Mouse (Mus musculus) MEL (cell line): ENCODE data around the gene St6galnac4. TPM values are rescaled to one million over a fixed set of nuclear protein-coding genes. Genes with fewer than 3 reads are reported as not detected.

Experiments
- DNase-seq: peaks from one replicate; pipeline ENCODE4 v3.0.0; 2011; ENCODE audit warnings: low read depth, low spot score
- H3K27ac ChIP-seq: 2 replicates; pipeline ENCODE4 v1.5.1; 2012; ENCODE audit warnings: low read depth, mild to moderate bottlenecking, control low read depth, low read length, moderate library complexity; ENCODE audit not compliant: control insufficient read depth
- H3K27me3 ChIP-seq, 2 experiments: fragments of 150-350 bp in 1 of 2; sonication (generic) in 1 of 2; 2 replicates each; pipeline ENCODE4 v1.6.1; 2012; ENCODE audit warnings: low read length in 2 of 2, mild to moderate bottlenecking in 2 of 2, improper control_type of control experiment in 1 of 2, moderate library complexity in 1 of 2; ENCODE audit not compliant: insufficient read depth in 2 of 2, control insufficient read depth in 1 of 2
- H3K36me3 ChIP-seq, 2 experiments: 2 replicates each; pipeline ENCODE4 v1.6.1; 2012 to 2014; ENCODE audit warnings: low read length in 2 of 2, improper control_type of control experiment in 1 of 2, inconsistent platforms in 1 of 2, mild to moderate bottlenecking in 1 of 2; ENCODE audit not compliant: insufficient read depth in 2 of 2, control insufficient read depth in 1 of 2
- H3K4me1 ChIP-seq, 2 experiments: fragments of 150-350 bp in 1 of 2; sonication (generic) in 1 of 2; 2 replicates each; pipeline ENCODE4 v1.6.1; 2012; ENCODE audit warnings: low read length in 2 of 2, improper control_type of control experiment in 1 of 2, mild to moderate bottlenecking in 1 of 2; ENCODE audit not compliant: insufficient read depth in 2 of 2, control insufficient read depth in 1 of 2
- H3K4me3 ChIP-seq, 2 experiments: fragments of 150-350 bp in 1 of 2; sonication (generic) in 1 of 2; 2 replicates each; pipeline ENCODE4 v1.5.1; 2012; ENCODE audit warnings: low read depth in 2 of 2, low read length in 2 of 2, mild to moderate bottlenecking in 2 of 2, moderate library complexity in 2 of 2, control low read depth in 1 of 2, improper control_type of control experiment in 1 of 2; ENCODE audit not compliant: control insufficient read depth in 1 of 2, insufficient read depth in 1 of 2
- H3K79me2 ChIP-seq: 2 replicates; pipeline ENCODE4 v1.6.1; 2012; ENCODE audit warnings: mild to moderate bottlenecking, low read length, moderate library complexity; ENCODE audit not compliant: control insufficient read depth, poor library complexity, insufficient read depth
- H3K9ac ChIP-seq: 2 replicates; pipeline ENCODE4 v1.6.1; 2012; ENCODE audit warnings: low read depth, mild to moderate bottlenecking, control low read depth, low read length, moderate library complexity; ENCODE audit not compliant: control insufficient read depth, poor library complexity, severe bottlenecking
- H3K9me3 ChIP-seq: fragments of 150-350 bp; sonication (generic); replicated peaks from 2 replicates; pipeline ENCODE4 v1.6.1; 2012; ENCODE audit warnings: mild to moderate bottlenecking, low read length, improper control_type of control experiment, moderate library complexity; ENCODE audit not compliant: insufficient read depth
- BHLHE40 ChIP-seq: IDR thresholded peaks from 2 replicates; pipeline ENCODE4 v1.6.1; 2012; ENCODE audit warnings: low read depth, mild to moderate bottlenecking, inconsistent platforms, low read length, improper control_type of control experiment, borderline replicate concordance
- CHD1 ChIP-seq: IDR thresholded peaks from 2 replicates; pipeline ENCODE4 v1.6.1; 2012; ENCODE audit warnings: low read depth, mild to moderate bottlenecking, inconsistent platforms, low read length, improper control_type of control experiment
- CTCF ChIP-seq, 3 experiments: IDR thresholded peaks in 2 of 3; conservative IDR thresholded peaks in 1 of 3; 2 replicates each; pipeline ENCODE4 v1.5.1; 2011 to 2012; ENCODE audit warnings: low read length in 3 of 3, low read depth in 2 of 3, mild to moderate bottlenecking in 2 of 3, improper control_type of control experiment in 1 of 3, inconsistent platforms in 1 of 3, mixed read lengths in 1 of 3, moderate library complexity in 1 of 3; ENCODE audit not compliant: control insufficient read depth in 1 of 3, insufficient read depth in 1 of 3, poor library complexity in 1 of 3, severe bottlenecking in 1 of 3
- E2F4 ChIP-seq: IDR thresholded peaks from 2 replicates; pipeline ENCODE4 v1.6.1; 2011; ENCODE audit warnings: low read depth, low read length, improper control_type of control experiment, borderline replicate concordance
- ETS1 ChIP-seq: IDR thresholded peaks from 2 replicates; pipeline ENCODE4 v1.6.1; 2012; ENCODE audit warnings: low read depth, mild to moderate bottlenecking, inconsistent platforms, low read length, improper control_type of control experiment, moderate library complexity
- GABPA ChIP-seq: IDR thresholded peaks from 2 replicates; pipeline ENCODE4 v1.6.1; 2012; ENCODE audit warnings: low read depth, mild to moderate bottlenecking, inconsistent platforms, low read length, improper control_type of control experiment, moderate library complexity
- GATA1 ChIP-seq: IDR thresholded peaks from 2 replicates; pipeline ENCODE4 v1.6.1; 2011; ENCODE audit warnings: low read depth, low read length, improper control_type of control experiment
- HCFC1 ChIP-seq: IDR thresholded peaks from 2 replicates; pipeline ENCODE4 v1.6.1; 2012; ENCODE audit warnings: low read depth, mild to moderate bottlenecking, inconsistent platforms, low read length, improper control_type of control experiment, moderate library complexity
- JUND ChIP-seq: IDR thresholded peaks from 2 replicates; pipeline ENCODE4 v1.6.1; 2011; ENCODE audit warnings: low read depth, mild to moderate bottlenecking, improper control_type of control experiment, low read length
- KAT2A ChIP-seq: conservative IDR thresholded peaks from 2 replicates; pipeline ENCODE4 v1.6.1; 2012; ENCODE audit warnings: low read depth, low read length, improper control_type of control experiment, inconsistent platforms
- MAX ChIP-seq: IDR thresholded peaks from 2 replicates; pipeline ENCODE4 v1.6.1; 2011; ENCODE audit warnings: low read length, improper control_type of control experiment
- MAZ ChIP-seq: IDR thresholded peaks from 2 replicates; pipeline ENCODE4 v1.6.1; 2012; ENCODE audit warnings: low read depth, mild to moderate bottlenecking, inconsistent platforms, low read length, improper control_type of control experiment
- MXI1 ChIP-seq: IDR thresholded peaks from 2 replicates; pipeline ENCODE4 v1.6.1; 2011; ENCODE audit warnings: mild to moderate bottlenecking, low read depth, low read length, improper control_type of control experiment
- MYB ChIP-seq: IDR thresholded peaks from 2 replicates; pipeline ENCODE4 v1.6.1; 2011; ENCODE audit warnings: mild to moderate bottlenecking, low read depth, low read length, improper control_type of control experiment
- MYC ChIP-seq: IDR thresholded peaks from 2 replicates; pipeline ENCODE4 v1.6.1; 2011; ENCODE audit warnings: low read depth, mild to moderate bottlenecking, low read length, improper control_type of control experiment, moderate library complexity
- NELFE ChIP-seq: IDR thresholded peaks from 2 replicates; pipeline ENCODE4 v1.6.1; 2011; ENCODE audit warnings: low read depth, low read length, improper control_type of control experiment
- NRF1 ChIP-seq: IDR thresholded peaks from 2 replicates; pipeline ENCODE4 v1.6.1; 2014; ENCODE audit warnings: low read depth, mild to moderate bottlenecking, inconsistent platforms, low read length, improper control_type of control experiment, moderate library complexity; ENCODE audit not compliant: poor library complexity, insufficient read depth, severe bottlenecking
- POLR2A ChIP-seq, 2 experiments: IDR thresholded peaks; 2 replicates each; pipeline ENCODE4 v1.6.1; 2011 to 2012; ENCODE audit warnings: low read length in 2 of 2, mild to moderate bottlenecking in 2 of 2, control low read depth in 1 of 2, improper control_type of control experiment in 1 of 2, low read depth in 1 of 2, moderate library complexity in 1 of 2; ENCODE audit not compliant: control insufficient read depth in 1 of 2, insufficient read depth in 1 of 2, poor library complexity in 1 of 2
- POLR2AphosphoS5 ChIP-seq: IDR thresholded peaks from 2 replicates; pipeline ENCODE4 v1.6.1; 2012; ENCODE audit warnings: low read depth, borderline replicate concordance, mild to moderate bottlenecking, inconsistent platforms, low read length, moderate library complexity, mixed read lengths
- RAD21 ChIP-seq: IDR thresholded peaks from 2 replicates; pipeline ENCODE4 v1.6.1; 2011; ENCODE audit warnings: mild to moderate bottlenecking, low read depth, low read length, improper control_type of control experiment
- RCOR1 ChIP-seq: IDR thresholded peaks from 2 replicates; pipeline ENCODE4 v1.6.1; 2012; ENCODE audit warnings: low read depth, mild to moderate bottlenecking, inconsistent platforms, low read length, improper control_type of control experiment
- SMC3 ChIP-seq: IDR thresholded peaks from 2 replicates; pipeline ENCODE4 v1.6.1; 2011; ENCODE audit warnings: low read depth, low read length, improper control_type of control experiment
- TAL1 ChIP-seq: IDR thresholded peaks from 2 replicates; pipeline ENCODE4 v1.6.1; 2012; ENCODE audit warnings: mild to moderate bottlenecking, inconsistent platforms, low read length, moderate library complexity, mixed read lengths
- TBP ChIP-seq: IDR thresholded peaks from 2 replicates; pipeline ENCODE4 v1.8.0; 2011; ENCODE audit warnings: low read depth, low read length, improper control_type of control experiment
- TCF12 ChIP-seq: IDR thresholded peaks from 2 replicates; pipeline ENCODE4 v1.6.1; 2014; ENCODE audit warnings: low read depth, mild to moderate bottlenecking, inconsistent platforms, low read length, improper control_type of control experiment, moderate library complexity
- UBTF ChIP-seq: IDR thresholded peaks from 2 replicates; pipeline ENCODE4 v1.6.1; 2012; ENCODE audit warnings: low read depth, mild to moderate bottlenecking, inconsistent platforms, low read length, improper control_type of control experiment, moderate library complexity, borderline replicate concordance; ENCODE audit not compliant: insufficient read depth
- USF2 ChIP-seq, 2 experiments: IDR thresholded peaks; 2 replicates each; pipeline ENCODE4 v1.6.1; 2011 to 2012; ENCODE audit warnings: improper control_type of control experiment in 2 of 2, low read length in 2 of 2, borderline replicate concordance in 1 of 2, inconsistent platforms in 1 of 2, low read depth in 1 of 2, mild to moderate bottlenecking in 1 of 2; ENCODE audit not compliant: insufficient read depth in 1 of 2
- ZC3H11A ChIP-seq: IDR thresholded peaks from 2 replicates; pipeline ENCODE4 v1.6.1; 2012; ENCODE audit warnings: low read depth, mild to moderate bottlenecking, inconsistent platforms, low read length, improper control_type of control experiment
- ZKSCAN1 ChIP-seq: IDR thresholded peaks from 2 replicates; pipeline ENCODE4 v1.6.1; 2012; ENCODE audit warnings: low read depth, mild to moderate bottlenecking, inconsistent platforms, low read length, improper control_type of control experiment, moderate library complexity
- ZMIZ1 ChIP-seq: IDR thresholded peaks from 2 replicates; pipeline ENCODE4 v1.6.1; 2012; ENCODE audit warnings: low read depth, mild to moderate bottlenecking, inconsistent platforms, low read length, improper control_type of control experiment, moderate library complexity
- ZNF384 ChIP-seq: IDR thresholded peaks from 2 replicates; pipeline ENCODE4 v1.6.1; 2012; ENCODE audit warnings: low read depth, mild to moderate bottlenecking, inconsistent platforms, low read length, improper control_type of control experiment
- polyA plus RNA-seq, 2 experiments: library from polyadenylated mRNA; stranded (reverse) in 1 of 2; unstranded in 1 of 2; fragments of >175 nt in 1 of 2; fragments of >200 nt in 1 of 2; gene quantifications; 2 replicates each; pipeline versions ENCODE4 v1.2.1 to v1.2.4; 2012; ENCODE audit warnings: low replicate concordance in 2 of 2, low read depth in 1 of 2; ENCODE audit not compliant: insufficient read length in 2 of 2, insufficient read depth in 1 of 2, missing spikeins in 1 of 2
- total RNA-seq: library from RNA; depleted of rRNA; stranded (reverse); fragments of 300-350 nt; gene quantifications from 2 replicates; pipeline ENCODE4 v1.2.3, GENCODE M21; 2012

St6galnac4 gene
- total and polyA plus RNA-seq, 3 experiments: 58.3 to 109 TPM; not detected in 1

DNA sequence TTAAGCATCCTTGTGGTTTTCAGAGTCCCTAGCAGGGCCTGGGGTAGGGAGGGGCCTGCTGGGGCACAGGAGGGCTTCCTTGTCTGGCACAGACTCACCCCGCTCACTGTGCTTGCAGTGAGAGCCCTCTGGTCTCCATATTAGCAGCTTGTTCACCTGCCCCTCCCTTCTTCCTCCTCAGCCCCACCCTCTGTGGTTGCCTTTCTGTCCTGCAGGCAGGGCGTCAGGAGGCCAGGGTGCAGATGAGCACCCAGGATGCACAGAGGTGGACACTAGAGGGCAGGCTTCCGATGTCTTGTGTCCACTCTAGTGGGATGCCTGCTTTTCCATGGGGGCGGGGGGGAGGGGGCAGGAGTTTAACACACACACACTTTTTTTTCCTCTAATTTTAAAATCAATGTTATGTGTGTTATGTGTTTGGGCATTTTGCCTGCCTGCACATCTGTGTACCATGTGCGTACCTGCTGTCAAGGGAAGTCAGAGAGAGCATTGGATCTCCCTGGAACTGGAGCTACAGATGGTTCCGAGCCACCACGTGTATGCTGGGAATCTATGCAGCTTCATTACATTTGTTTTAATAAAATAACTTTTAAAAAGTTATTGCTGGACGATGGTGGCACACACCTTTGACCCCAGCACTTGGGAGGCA lies 14.6 kb downstream of the St6galnac4 start:
- peaks cover 0 to 6% of the 10 kb centered on the region in 2 experiments for H3K4me1 ChIP-seq

DNA sequence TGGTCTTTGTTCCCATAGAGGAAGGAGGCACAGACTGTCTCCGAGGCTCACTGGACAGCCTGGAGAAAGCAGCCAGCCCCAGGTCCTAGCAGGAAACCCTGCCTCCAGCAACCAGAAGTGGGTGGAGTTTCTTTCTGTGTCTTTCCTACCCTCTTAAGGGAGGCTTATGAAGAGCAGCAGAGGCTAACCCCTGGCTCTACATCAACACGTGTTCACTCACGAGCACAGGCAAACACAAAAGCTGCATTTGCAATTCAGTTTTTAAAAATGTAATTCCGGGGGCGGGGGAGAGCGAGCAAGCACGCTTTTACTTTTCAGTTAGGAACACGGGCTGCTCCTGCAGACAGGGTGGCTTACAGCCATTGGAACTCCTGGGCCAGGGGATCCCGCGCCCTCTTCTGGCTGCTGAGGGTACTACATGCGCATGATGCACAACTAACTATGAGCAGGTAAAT lies 15.7 kb downstream of the St6galnac4 start:
- peaks cover 0 to 7% of the 10 kb centered on the region in 2 experiments for H3K4me1 ChIP-seq
- H3K27ac ChIP-seq: no peak overlapping the region
- DNase-seq: peak; percentile 76
- TF ChIP-seq CHD1: no peak
- TF ChIP-seq MXI1: no peak
- TF ChIP-seq TCF12: no peak
- TF ChIP-seq HCFC1: no peak
- no peak for TF ChIP-seq GABPA
- no peak for TF ChIP-seq MYC
- TF ChIP-seq ZKSCAN1: no peak
- TF ChIP-seq BHLHE40: no peak
- no peak for TF ChIP-seq MAZ
- no peak for TF ChIP-seq TAL1
- TF ChIP-seq UBTF: no peak
- TF ChIP-seq KAT2A: no peak
- no peak for TF ChIP-seq RCOR1
- 0 out of 2 replicates have a peak, but pooled peaks have one; percentile 8 for TF ChIP-seq NRF1
- TF ChIP-seq POLR2A (IDR thresholded peaks at IDR 0.05; ENCODE audit: control insufficient read depth in 1 of 2, insufficient read depth in 1 of 2, low read depth in 1 of 2, low read length in 2 of 2, poor library complexity in 1 of 2): no peak
- 0 out of 2 replicates have a peak, but pooled peaks have one; percentile 45 for TF ChIP-seq MAX
- no peak for TF ChIP-seq POLR2AphosphoS5
- no peak for TF ChIP-seq USF2 (IDR thresholded peaks at IDR 0.05; ENCODE audit: borderline replicate concordance in 1 of 2, insufficient read depth in 1 of 2, low read depth in 1 of 2, low read length in 2 of 2)
- peak; percentile 39 for TF ChIP-seq SMC3
- TF ChIP-seq CTCF (IDR thresholded peaks at IDR 0.05 in 2 of 3, conservative IDR thresholded peaks at IDR 0.05 in 1 of 3; ENCODE audit: control insufficient read depth in 1 of 3, insufficient read depth in 1 of 3, low read depth in 2 of 3, low read length in 3 of 3, poor library complexity in 1 of 3, severe bottlenecking in 1 of 3): peak; percentile 49 to 71 (median 51); a peak in 5 of 6 replicates
- no peak for TF ChIP-seq E2F4
- TF ChIP-seq NELFE: no peak
- TF ChIP-seq RAD21: no peak

More for the DNA sequence above, 14.6 kb downstream of the St6galnac4 start:
- no peak overlapping the region for H3K9ac ChIP-seq
- H3K79me2 ChIP-seq: no peaks in the 10 kb centered on the region
- no peaks in the 10 kb centered on the region for H3K27me3 ChIP-seq
- no peak overlapping the region for H3K27ac ChIP-seq
- H3K4me3 ChIP-seq: no peak overlapping the region
- no peak for TF ChIP-seq GATA1
- TF ChIP-seq NRF1: no peak
- TF ChIP-seq ZC3H11A: no peak
- TF ChIP-seq NELFE: no peak
- TF ChIP-seq ZKSCAN1: no peak
- TF ChIP-seq ETS1: no peak
- TF ChIP-seq MAX: no peak
- no peak for TF ChIP-seq SMC3
- TF ChIP-seq TBP: no peak
- TF ChIP-seq TCF12: no peak
- no peak for TF ChIP-seq CTCF (IDR thresholded peaks at IDR 0.05 in 2 of 3, conservative IDR thresholded peaks at IDR 0.05 in 1 of 3; ENCODE audit: control insufficient read depth in 1 of 3, insufficient read depth in 1 of 3, low read depth in 2 of 3, low read length in 3 of 3, poor library complexity in 1 of 3, severe bottlenecking in 1 of 3)
- no peak for TF ChIP-seq ZMIZ1
- TF ChIP-seq ZNF384: no peak
- TF ChIP-seq MAZ: no peak
- no peak for TF ChIP-seq MYC
- TF ChIP-seq POLR2A (IDR thresholded peaks at IDR 0.05; ENCODE audit: control insufficient read depth in 1 of 2, insufficient read depth in 1 of 2, low read depth in 1 of 2, low read length in 2 of 2, poor library complexity in 1 of 2): no peak
- TF ChIP-seq JUND: no peak
- no peak for TF ChIP-seq MYB
- no peak for TF ChIP-seq E2F4
- peaks cover 0 to 2% of the 10 kb centered on the region in 2 experiments; a peak in 1 of 4 replicates for H3K36me3 ChIP-seq
- DNase-seq: no peak
- H3K9me3 ChIP-seq: no peaks in the 10 kb centered on the region

More for the DNA sequence above, 15.7 kb downstream of the St6galnac4 start:
- Histone ChIP-seq H3K79me2 (peaks cover 2% of the 10 kb centered on the region; the same call in 1 of the 2 replicates), H3K4me3 (no peak overlapping the region), H3K27me3 (no peaks in the 10 kb centered on the region), H3K9ac (peak overlapping the region; percentile 14; the same call in 1 of the 2 replicates), H3K36me3 (peaks cover 0 to 2% of the 10 kb centered on the region in 2 experiments; a peak in 2 of 4 replicates), H3K9me3 (no peaks in the 10 kb centered on the region)
